Mouse (Mus musculus): ENCODE measurements around the gene Nfkbie.

DNA sequence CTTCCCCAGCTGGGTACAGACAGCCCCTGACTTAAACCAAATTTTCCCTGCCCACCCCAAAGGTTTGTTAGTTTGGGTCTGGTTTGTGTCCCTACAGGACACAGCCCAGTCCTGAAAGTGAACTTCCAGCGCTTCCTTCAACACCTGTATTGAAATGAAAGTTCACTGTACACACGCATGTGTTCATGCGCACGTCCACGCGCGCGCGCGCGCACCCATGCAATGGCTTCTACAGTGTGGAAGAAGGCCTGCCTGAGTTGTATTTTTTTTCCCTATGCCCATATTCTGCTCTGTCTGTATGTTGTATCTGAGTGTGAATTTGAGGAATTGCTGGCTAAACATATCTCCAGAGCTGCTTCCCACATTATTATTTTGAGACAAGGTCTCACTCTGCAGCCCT, 9.6 kb downstream of the Nfkbie start:
- TF ChIP-seq CTCF (conservative IDR thresholded peaks at IDR 0.05; ENCODE audit: insufficient read depth, insufficient read length, low read depth, low read length) = no peak
- no peak for TF ChIP-seq POLR2A (IDR thresholded peaks at IDR 0.05; ENCODE audit: low read depth, low read length)
